Mouse (Mus musculus): ENCODE data around the gene Slc35c2. TPM values are rescaled to one million over a fixed set of nuclear protein-coding genes. Genes with fewer than 3 reads are reported as not detected.

The Slc35c2 gene
- polyA plus RNA-seq, 1 experiment from 2014 or later = 60.8 TPM

GRCm38 (mm10) chr2:165305438-165305837 is 17.8 kb upstream of the Slc35c2 start:
- H3K9ac ChIP-seq (replicated peaks; ENCODE audit: low read length) = no peak overlapping the region
- H3K4me3 ChIP-seq (replicated peaks; ENCODE audit: low read depth, low read length) = no peak overlapping the region
- no peak for ATAC-seq (ENCODE audit: low FRiP score, low TSS enrichment)
- H3K27ac ChIP-seq (replicated peaks; ENCODE audit: low read depth, low read length) = no peak overlapping the region
- H3K36me3 ChIP-seq (ENCODE audit: control insufficient read depth, insufficient read depth, low read length) = peaks cover 66% of the 10 kb centered on the region
- DNase-seq = no peak
- H3K9me3 ChIP-seq (ENCODE audit: control insufficient read depth, low read length) = no peaks in the 10 kb centered on the region
- H3K27me3 ChIP-seq (ENCODE audit: control insufficient read depth, insufficient read depth, low read length) = no peaks in the 10 kb centered on the region
- H3K4me1 ChIP-seq (ENCODE audit: control insufficient read depth, insufficient read depth, low read length) = peaks cover 11% of the 10 kb centered on the region
- H3K4me2 ChIP-seq (ENCODE audit: low read length) = no peak overlapping the region
- 91% methylated on average over 8 of the region's 8 CpGs for WGBS

- Histone ChIP-seq H3K36me3 (ENCODE audit: control insufficient read depth, insufficient read depth, low read length) (peaks cover 71% of the 10 kb centered on the region), H3K27ac (replicated peaks; ENCODE audit: low read depth, low read length) (no peak overlapping the region)
Observed at GRCm38 (mm10) chr2:165304819-165305218, 17.1 kb upstream of the Slc35c2 start.

GRCm38 (mm10) chr2:165303354-165304012 is 15.8 kb upstream of the Slc35c2 start:
- Histone ChIP-seq H3K4me3 (replicated peaks; ENCODE audit: low read depth, low read length) (no peak overlapping the region), H3K9me3 (ENCODE audit: control insufficient read depth, low read length) (no peaks in the 10 kb centered on the region), H3K27ac (replicated peaks; ENCODE audit: low read depth, low read length) (no peak overlapping the region), H3K4me2 (ENCODE audit: low read length) (no peak overlapping the region), H3K9ac (replicated peaks; ENCODE audit: low read length) (no peak overlapping the region), H3K27me3 (ENCODE audit: control insufficient read depth, insufficient read depth, low read length) (no peaks in the 10 kb centered on the region), H3K4me1 (ENCODE audit: control insufficient read depth, insufficient read depth, low read length) (no peaks in the 10 kb centered on the region), H3K36me3 (ENCODE audit: control insufficient read depth, insufficient read depth, low read length) (peaks cover 82% of the 10 kb centered on the region)
- no peak for ATAC-seq (ENCODE audit: low FRiP score, low TSS enrichment)
- WGBS = 90% methylated on average over 6 of the region's 6 CpGs
- no peak for DNase-seq

More at GRCm38 (mm10) chr2:165304819-165305218, 17.1 kb upstream of the Slc35c2 start:
- H3K4me1 ChIP-seq (ENCODE audit: control insufficient read depth, insufficient read depth, low read length) = peaks cover 5% of the 10 kb centered on the region
- H3K4me3 ChIP-seq (replicated peaks; ENCODE audit: low read depth, low read length) = no peak overlapping the region
- H3K9me3 ChIP-seq (ENCODE audit: control insufficient read depth, low read length) = no peaks in the 10 kb centered on the region
- H3K4me2 ChIP-seq (ENCODE audit: low read length) = no peak overlapping the region
- WGBS = 88% methylated on average over 19 of the region's 19 CpGs
- no peak for DNase-seq
- no peak for ATAC-seq (ENCODE audit: low FRiP score, low TSS enrichment)
- no peaks in the 10 kb centered on the region for H3K27me3 ChIP-seq (ENCODE audit: control insufficient read depth, insufficient read depth, low read length)
- no peak overlapping the region for H3K9ac ChIP-seq (replicated peaks; ENCODE audit: low read length)

DNA sequence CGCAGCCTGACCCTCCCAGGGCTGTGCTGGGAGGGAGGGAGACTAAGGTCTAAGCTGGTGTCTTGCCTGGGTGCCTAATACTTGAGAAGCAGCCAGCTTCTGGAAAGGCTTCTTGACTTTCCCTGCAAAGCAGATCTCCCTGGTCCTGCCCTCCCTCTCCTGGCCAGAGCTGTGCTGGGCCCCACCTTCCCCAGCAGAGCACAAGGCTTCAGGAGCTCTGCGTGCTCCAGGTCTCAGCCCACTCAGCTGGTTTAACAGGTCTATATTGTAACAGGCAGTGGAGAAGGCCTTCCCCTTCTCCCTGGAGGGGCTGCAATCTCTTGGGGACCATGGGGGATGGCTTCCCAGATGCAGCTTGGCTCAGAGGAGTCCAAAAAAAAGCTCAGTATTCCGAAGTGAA is 13.7 kb upstream of the Slc35c2 start:
- WGBS = 55% methylated on average over 3 of the region's 3 CpGs
- DNase-seq = no peak
- no peak overlapping the region for H3K9ac ChIP-seq (replicated peaks; ENCODE audit: low read length)
- peaks cover 85% of the 10 kb centered on the region for H3K36me3 ChIP-seq (ENCODE audit: control insufficient read depth, insufficient read depth, low read length)
- ATAC-seq (ENCODE audit: low FRiP score, low TSS enrichment) = no peak
- H3K4me2 ChIP-seq (ENCODE audit: low read length) = no peak overlapping the region
- no peak overlapping the region for H3K27ac ChIP-seq (replicated peaks; ENCODE audit: low read depth, low read length)
- H3K4me3 ChIP-seq (replicated peaks; ENCODE audit: low read depth, low read length) = no peak overlapping the region
- H3K9me3 ChIP-seq (ENCODE audit: control insufficient read depth, low read length) = no peaks in the 10 kb centered on the region
- no peaks in the 10 kb centered on the region for H3K27me3 ChIP-seq (ENCODE audit: control insufficient read depth, insufficient read depth, low read length)
- H3K4me1 ChIP-seq (ENCODE audit: control insufficient read depth, insufficient read depth, low read length) = no peaks in the 10 kb centered on the region

- no peaks in the 10 kb centered on the region for H3K27me3 ChIP-seq (ENCODE audit: control insufficient read depth, insufficient read depth, low read length)
- H3K4me1 ChIP-seq (ENCODE audit: control insufficient read depth, insufficient read depth, low read length) = no peaks in the 10 kb centered on the region
- DNase-seq = no peak
- H3K4me3 ChIP-seq (replicated peaks; ENCODE audit: low read depth, low read length) = no peak overlapping the region
- H3K4me2 ChIP-seq (ENCODE audit: low read length) = no peak overlapping the region
- WGBS = 67% methylated on average over 6 of the region's 6 CpGs
- H3K27ac ChIP-seq (replicated peaks; ENCODE audit: low read depth, low read length) = no peak overlapping the region
- H3K36me3 ChIP-seq (ENCODE audit: control insufficient read depth, insufficient read depth, low read length) = peaks cover 90% of the 10 kb centered on the region
- H3K9me3 ChIP-seq (ENCODE audit: control insufficient read depth, low read length) = no peaks in the 10 kb centered on the region
- H3K9ac ChIP-seq (replicated peaks; ENCODE audit: low read length) = no peak overlapping the region
- no peak for ATAC-seq (ENCODE audit: low FRiP score, low TSS enrichment)
Observed at GRCm38 (mm10) chr2:165300885-165301284, 13.2 kb upstream of the Slc35c2 start.

- ATAC-seq (ENCODE audit: low FRiP score, low TSS enrichment) = no peak
- WGBS = 89% methylated on average over 8 of the region's 8 CpGs
Observed at GRCm38 (mm10) chr2:165300424-165300823, 12.8 kb upstream of the Slc35c2 start.

GRCm38 (mm10) chr2:165297429-165297828 is 9.8 kb upstream of the Slc35c2 start:
- H3K36me3 ChIP-seq (ENCODE audit: control insufficient read depth, insufficient read depth, low read length) = peaks cover 92% of the 10 kb centered on the region

More at GRCm38 (mm10) chr2:165300424-165300823, 12.8 kb upstream of the Slc35c2 start:
- Histone ChIP-seq H3K27ac (replicated peaks; ENCODE audit: low read depth, low read length) (no peak overlapping the region), H3K9ac (replicated peaks; ENCODE audit: low read length) (no peak overlapping the region), H3K9me3 (ENCODE audit: control insufficient read depth, low read length) (no peaks in the 10 kb centered on the region), H3K4me2 (ENCODE audit: low read length) (no peak overlapping the region), H3K4me3 (replicated peaks; ENCODE audit: low read depth, low read length) (no peak overlapping the region), H3K4me1 (ENCODE audit: control insufficient read depth, insufficient read depth, low read length) (no peaks in the 10 kb centered on the region), H3K36me3 (ENCODE audit: control insufficient read depth, insufficient read depth, low read length) (peaks cover 92% of the 10 kb centered on the region), H3K27me3 (ENCODE audit: control insufficient read depth, insufficient read depth, low read length) (no peaks in the 10 kb centered on the region)
- DNase-seq = no peak

GRCm38 (mm10) chr2:165296571-165296970 is 8.9 kb upstream of the Slc35c2 start:
- Histone ChIP-seq H3K9me3 (ENCODE audit: control insufficient read depth, low read length) (no peaks in the 10 kb centered on the region), H3K9ac (replicated peaks; ENCODE audit: low read length) (no peak overlapping the region), H3K27ac (replicated peaks; ENCODE audit: low read depth, low read length) (no peak overlapping the region), H3K4me3 (replicated peaks; ENCODE audit: low read depth, low read length) (no peak overlapping the region), H3K36me3 (ENCODE audit: control insufficient read depth, insufficient read depth, low read length) (peaks cover 92% of the 10 kb centered on the region), H3K4me2 (ENCODE audit: low read length) (no peak overlapping the region), H3K27me3 (ENCODE audit: control insufficient read depth, insufficient read depth, low read length) (no peaks in the 10 kb centered on the region), H3K4me1 (ENCODE audit: control insufficient read depth, insufficient read depth, low read length) (no peaks in the 10 kb centered on the region)
- no peak for ATAC-seq (ENCODE audit: low FRiP score, low TSS enrichment)
- no peak for DNase-seq
- WGBS = 90% methylated on average over 18 of the region's 18 CpGs

More at GRCm38 (mm10) chr2:165297429-165297828, 9.8 kb upstream of the Slc35c2 start:
- 95% methylated on average over 11 of the region's 11 CpGs for WGBS
- DNase-seq = no peak
- Histone ChIP-seq H3K4me2 (ENCODE audit: low read length) (no peak overlapping the region), H3K9me3 (ENCODE audit: control insufficient read depth, low read length) (no peaks in the 10 kb centered on the region), H3K9ac (replicated peaks; ENCODE audit: low read length) (no peak overlapping the region), H3K4me1 (ENCODE audit: control insufficient read depth, insufficient read depth, low read length) (no peaks in the 10 kb centered on the region), H3K27me3 (ENCODE audit: control insufficient read depth, insufficient read depth, low read length) (no peaks in the 10 kb centered on the region), H3K27ac (replicated peaks; ENCODE audit: low read depth, low read length) (no peak overlapping the region), H3K4me3 (replicated peaks; ENCODE audit: low read depth, low read length) (no peak overlapping the region)
- no peak for ATAC-seq (ENCODE audit: low FRiP score, low TSS enrichment)

DNA sequence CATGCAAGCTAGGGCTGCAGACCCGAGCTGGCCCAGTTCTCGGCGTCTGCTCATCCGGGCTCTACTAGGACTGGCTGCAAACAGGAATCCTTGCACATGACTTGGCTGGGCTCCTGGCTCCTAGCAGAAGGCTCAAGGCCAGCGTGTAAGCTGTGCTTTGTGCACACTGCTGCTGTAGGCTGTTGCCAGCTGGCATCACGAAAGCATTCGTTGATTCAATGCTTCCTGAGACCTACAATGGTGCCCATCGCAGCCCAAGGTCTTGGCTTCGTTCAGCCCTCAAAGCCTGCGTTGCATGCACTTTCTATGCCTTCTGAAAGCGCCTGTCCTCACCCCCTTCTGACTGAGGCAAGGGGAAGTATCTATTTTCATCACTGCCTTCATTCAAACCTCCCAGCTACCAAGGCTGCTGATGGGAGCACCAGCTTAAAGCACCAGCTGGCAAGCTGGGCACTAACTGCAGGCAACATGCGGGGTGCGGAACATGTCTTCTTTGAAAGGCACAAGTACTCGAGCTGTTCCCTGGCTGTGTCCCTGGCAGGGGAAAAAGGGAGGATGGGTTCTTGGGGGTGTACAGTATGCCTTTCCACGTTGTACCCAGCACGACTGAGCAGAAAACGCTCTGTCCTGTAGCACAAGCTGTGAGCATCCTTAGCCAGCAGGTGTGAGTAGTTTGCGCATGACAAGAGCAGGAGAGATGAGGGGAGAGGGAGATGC is 804 bp upstream of the Slc35c2 start:
- peak overlapping the region; percentile 68 for H3K9ac ChIP-seq (replicated peaks; ENCODE audit: low read length)
- peak overlapping the region; percentile 98 for H3K4me2 ChIP-seq (ENCODE audit: low read length)
- peak overlapping the region; percentile 71 for H3K4me3 ChIP-seq (replicated peaks; ENCODE audit: low read depth, low read length)
- WGBS = 58% methylated on average over 18 of the region's 18 CpGs
- H3K36me3 ChIP-seq (ENCODE audit: control insufficient read depth, insufficient read depth, low read length) = peaks cover 40% of the 10 kb centered on the region
- peak overlapping the region; percentile 72 for H3K27ac ChIP-seq (replicated peaks; ENCODE audit: low read depth, low read length)
- peaks cover 16% of the 10 kb centered on the region for H3K4me1 ChIP-seq (ENCODE audit: control insufficient read depth, insufficient read depth, low read length)
- H3K9me3 ChIP-seq (ENCODE audit: control insufficient read depth, low read length) = no peaks in the 10 kb centered on the region
- no peaks in the 10 kb centered on the region for H3K27me3 ChIP-seq (ENCODE audit: control insufficient read depth, insufficient read depth, low read length)
- ATAC-seq (ENCODE audit: low FRiP score, low TSS enrichment) = peak; percentile 80
- peak; percentile 75 for DNase-seq

Data from midbrain, embryonic 14.5 days (tissue).